8 mouse cellular contexts compared by ENCODE assay signal in genomic region chr3:126903543-126903942, GRCm38 (mm10).
DNase-seq lines count a peak whose midpoint lies in the region; ATAC-seq and TF ChIP-seq lines count a peak whose summit lies in the region.

No protein-coding gene starts in this region.

- ATAC-seq in liver, embryonic 14.5 days (ENCODE audit: insufficient read depth), result no peak
- ATAC-seq in liver, embryonic 11.5 days (replicated peaks; ENCODE audit: low FRiP score), result no peak; the same call in 1 of the 2 replicates
- peak; percentile 57 for ATAC-seq in Patski
- peak; percentile 76; the same call in 1 of the 2 replicates for ATAC-seq in limb, embryonic 11.5 days (ENCODE audit: insufficient number of reproducible peaks, low FRiP score, low TSS enrichment, low read depth)
- peak; percentile 63; the same call in 1 of the 2 replicates for ATAC-seq in neural tube, embryonic 11.5 days (ENCODE audit: insufficient read depth, low FRiP score, low TSS enrichment)

- POLR2A ChIA-PET in Patski (lab: Charles Lee), result interaction anchor here (0.6 kb wide), 1 partner anchor 895 kb away, joined by 4 read pairs; no protein-coding TSS in a partner anchor

- H3K4me3 ChIP-seq in liver, embryonic 14.5 days (ENCODE audit: insufficient read depth in 1 of 2, low read depth in 2 of 2, low read length in 2 of 2), result no peak overlapping the region
- H3K4me3 ChIP-seq in liver, embryonic 11.5 days (ENCODE audit: low read depth, low read length), result no peak overlapping the region
- no peak overlapping the region for H3K4me3 ChIP-seq in hindbrain, embryonic 10.5 days
- no peak overlapping the region for H3K4me3 ChIP-seq in limb, embryonic 11.5 days (ENCODE audit: low read depth, low read length)
- no peak overlapping the region for H3K4me3 ChIP-seq in neural tube, embryonic 11.5 days (ENCODE audit: low read depth, low read length)

- DNase-seq in liver, embryonic 14.5 days (ENCODE audit: low read depth in 3 of 3, low spot score in 3 of 3), result peak in 1 of 3 experiments; percentile 4
- no peak for DNase-seq in liver, embryonic 11.5 days (ENCODE audit: low spot score)
- peak; percentile 31 for DNase-seq in Patski (ENCODE audit: low read depth, low spot score)
- DNase-seq in embryo, embryonic 10 days (ENCODE audit: low spot score), result peak; percentile 81
- DNase-seq in hindbrain, embryonic 10.5 days (ENCODE audit: low spot score), result peak; percentile 43
- peak; percentile 69 for DNase-seq in limb, embryonic 11.5 days (ENCODE audit: low spot score)
- DNase-seq in neural tube, embryonic 11.5 days (ENCODE audit: low spot score), result peak; percentile 53
- DNase-seq in urinary bladder, postnatal 25 days (ENCODE audit: low spot score), result no peak

- in situ Hi-C loops in Patski (cut with MboI; ENCODE audit: low pct_unique_long_range_greater_than_20kb), result loop anchor here (5.0 kb wide), 1 partner anchor 501 kb away; no protein-coding TSS in a partner anchor

- CTCF ChIA-PET in Patski (lab: Charles Lee), result interaction anchor here (0.6 to 1.8 kb wide), 24 partner anchors 8 to 1354 kb away, joined by 3 to 14 read pairs (median 3); partner anchors contain the start of gene Camk2d

- no peaks in the 10 kb centered on the region for H3K4me1 ChIP-seq in liver, embryonic 14.5 days (replicated peaks; ENCODE audit: control insufficient read depth in 2 of 2, insufficient read depth in 2 of 2, low read length in 1 of 2)
- no peaks in the 10 kb centered on the region for H3K4me1 ChIP-seq in liver, embryonic 11.5 days (replicated peaks; ENCODE audit: control insufficient read depth, insufficient read depth, low read length)
- H3K4me1 ChIP-seq in hindbrain, embryonic 10.5 days (replicated peaks), result no peaks in the 10 kb centered on the region
- H3K4me1 ChIP-seq in limb, embryonic 11.5 days (ENCODE audit: control insufficient read depth, insufficient read depth, low read length), result no peaks in the 10 kb centered on the region
- H3K4me1 ChIP-seq in neural tube, embryonic 11.5 days (ENCODE audit: control insufficient read depth, insufficient read depth, low read length), result no peaks in the 10 kb centered on the region

- H3K27ac ChIP-seq in liver, embryonic 14.5 days, result no peak overlapping the region
- no peak overlapping the region for H3K27ac ChIP-seq in liver, embryonic 11.5 days (ENCODE audit: low read depth, low read length)
- H3K27ac ChIP-seq in hindbrain, embryonic 10.5 days, result no peak overlapping the region
- no peak overlapping the region for H3K27ac ChIP-seq in limb, embryonic 11.5 days (replicated peaks; ENCODE audit: low read depth, low read length)
- no peak overlapping the region for H3K27ac ChIP-seq in neural tube, embryonic 11.5 days (ENCODE audit: low read depth, low read length)

- H3K36me3 ChIP-seq in liver, embryonic 14.5 days (replicated peaks; ENCODE audit: control insufficient read depth, insufficient read depth, low read depth), result no peaks in the 10 kb centered on the region
- no peaks in the 10 kb centered on the region for H3K36me3 ChIP-seq in liver, embryonic 11.5 days (ENCODE audit: control insufficient read depth, insufficient read depth, low read length)
- H3K36me3 ChIP-seq in hindbrain, embryonic 10.5 days, result no peaks in the 10 kb centered on the region
- H3K36me3 ChIP-seq in limb, embryonic 11.5 days (ENCODE audit: control insufficient read depth, insufficient read depth, low read length), result no peaks in the 10 kb centered on the region
- H3K36me3 ChIP-seq in neural tube, embryonic 11.5 days (ENCODE audit: control insufficient read depth, insufficient read depth, low read length), result no peaks in the 10 kb centered on the region

- no peaks in the 10 kb centered on the region for H3K27me3 ChIP-seq in liver, embryonic 14.5 days (ENCODE audit: control insufficient read depth, insufficient read depth, low read length)
- H3K27me3 ChIP-seq in liver, embryonic 11.5 days (replicated peaks; ENCODE audit: control insufficient read depth, insufficient read depth, low read length), result no peaks in the 10 kb centered on the region
- H3K27me3 ChIP-seq in Patski, result no peaks in the 10 kb centered on the region
- H3K27me3 ChIP-seq in hindbrain, embryonic 10.5 days (ENCODE audit: insufficient read depth, poor library complexity, severe bottlenecking), result no peaks in the 10 kb centered on the region
- H3K27me3 ChIP-seq in limb, embryonic 11.5 days (ENCODE audit: control insufficient read depth, insufficient read depth, low read length), result no peaks in the 10 kb centered on the region
- no peaks in the 10 kb centered on the region for H3K27me3 ChIP-seq in neural tube, embryonic 11.5 days (ENCODE audit: control insufficient read depth, insufficient read depth, low read length)

- WGBS in liver, embryonic 14.5 days (ENCODE audit: insufficient replicate concordance), result 8% methylated on average over 3 of the region's 3 CpGs
- WGBS in liver, embryonic 11.5 days, result 14% methylated on average over 3 of the region's 3 CpGs
- 13% methylated on average over 3 of the region's 3 CpGs for WGBS in hindbrain, embryonic 10.5 days
- 13% methylated on average over 3 of the region's 3 CpGs for WGBS in limb, embryonic 11.5 days
- 14% methylated on average over 3 of the region's 3 CpGs for WGBS in neural tube, embryonic 11.5 days

- H3K4me2 ChIP-seq in liver, embryonic 14.5 days (ENCODE audit: low read depth), result no peak overlapping the region
- no peak overlapping the region for H3K4me2 ChIP-seq in liver, embryonic 11.5 days
- H3K4me2 ChIP-seq in limb, embryonic 11.5 days (ENCODE audit: low read depth, severe bottlenecking), result no peak overlapping the region
- H3K4me2 ChIP-seq in neural tube, embryonic 11.5 days (ENCODE audit: low read depth), result no peak overlapping the region

- no peak for TF ChIP-seq EP300 in liver, embryonic 14.5 days (IDR thresholded peaks at IDR 0.05; ENCODE audit: low read depth)

- no peak overlapping the region for H3K9ac ChIP-seq in liver, embryonic 14.5 days (replicated peaks)
- no peak overlapping the region for H3K9ac ChIP-seq in liver, embryonic 11.5 days (ENCODE audit: low read depth, low read length)
- H3K9ac ChIP-seq in limb, embryonic 11.5 days (ENCODE audit: low read length), result no peak overlapping the region
- H3K9ac ChIP-seq in neural tube, embryonic 11.5 days (ENCODE audit: low read length), result no peak overlapping the region

- TF ChIP-seq CTCF in liver, embryonic 14.5 days (IDR thresholded peaks at IDR 0.05; ENCODE audit: low read depth), result peak; percentile 56
- TF ChIP-seq CTCF in Patski (IDR thresholded peaks at IDR 0.05), result peak; percentile 97

- no peaks in the 10 kb centered on the region for H3K9me3 ChIP-seq in liver, embryonic 14.5 days (ENCODE audit: control insufficient read depth, low read length)
- no peaks in the 10 kb centered on the region for H3K9me3 ChIP-seq in liver, embryonic 11.5 days (ENCODE audit: control insufficient read depth, low read length)
- no peaks in the 10 kb centered on the region for H3K9me3 ChIP-seq in hindbrain, embryonic 10.5 days
- no peaks in the 10 kb centered on the region for H3K9me3 ChIP-seq in limb, embryonic 11.5 days (ENCODE audit: control insufficient read depth, low read length)
- H3K9me3 ChIP-seq in neural tube, embryonic 11.5 days (ENCODE audit: control insufficient read depth, low read length), result no peaks in the 10 kb centered on the region

Comparison
In these comparisons a context has a peak if more than half of its experiments do, and no peak if none do; other contexts are left out.
1. ATAC-seq: peak in Patski (single experiment), limb, embryonic 11.5 days (single experiment) and neural tube, embryonic 11.5 days (single experiment); none in liver, embryonic 14.5 days (single experiment) and liver, embryonic 11.5 days (single experiment).
2. DNase-seq: peak in Patski (single experiment), embryo, embryonic 10 days (single experiment), hindbrain, embryonic 10.5 days (single experiment), limb, embryonic 11.5 days (single experiment) and neural tube, embryonic 11.5 days (single experiment); none in liver, embryonic 11.5 days (single experiment) and urinary bladder, postnatal 25 days (single experiment).